Mouse (Mus musculus) embryonic facial prominence, embryonic 14.5 days (tissue): ENCODE measurements around the gene BC067074. TPM values are rescaled to one million over a fixed set of nuclear protein-coding genes. Genes with fewer than 3 reads are reported as not detected.

ENCODE experiments used
- ATAC-seq: fragments of 200-750 bp; cut with Nextera tagmentation; 2 replicates; pipeline ENCODE4 v1.8.0; 2017; ENCODE audit warnings: low read depth, moderate number of reproducible peaks, moderate TSS enrichment
- DNase-seq: peaks from one replicate; pipeline ENCODE4 v3.0.0-alpha.2; 2015; ENCODE audit warnings: low spot score
- H3K27ac ChIP-seq: fragments of 300-500 bp; sonication (generic); replicated peaks from 2 replicates; pipeline ENCODE4 v1.5.1; 2014; ENCODE audit warnings: low read depth, mild to moderate bottlenecking, low read length, moderate library complexity
- H3K27me3 ChIP-seq: fragments of 300-500 bp; sonication (generic); replicated peaks from 2 replicates; pipeline ENCODE4 v1.6.1; 2014; ENCODE audit warnings: low read length; ENCODE audit not compliant: control insufficient read depth, insufficient read depth
- H3K36me3 ChIP-seq: fragments of 300-500 bp; sonication (generic); 2 replicates; pipeline ENCODE4 v1.6.1; 2014; ENCODE audit warnings: low read length, mixed read lengths; ENCODE audit not compliant: control insufficient read depth, insufficient read depth
- H3K4me1 ChIP-seq: fragments of 300-500 bp; sonication (generic); 2 replicates; pipeline ENCODE4 v1.6.1; 2014; ENCODE audit warnings: antibody characterized with exemption, low read length; ENCODE audit not compliant: control insufficient read depth, insufficient read depth
- H3K4me2 ChIP-seq: fragments of 300-500 bp; sonication (generic); 2 replicates; pipeline ENCODE4 v1.6.1; 2014; ENCODE audit warnings: low read depth, mild to moderate bottlenecking, low read length, moderate library complexity, mixed read lengths
- H3K4me3 ChIP-seq: fragments of 300-500 bp; sonication (generic); 2 replicates; pipeline ENCODE4 v1.5.1; 2014; ENCODE audit warnings: low read depth, mild to moderate bottlenecking, low read length
- H3K9ac ChIP-seq: fragments of 300-500 bp; sonication (generic); 2 replicates; pipeline ENCODE4 v1.6.1; 2014; ENCODE audit warnings: low read depth, mild to moderate bottlenecking, low read length, moderate library complexity, mixed read lengths
- H3K9me3 ChIP-seq: fragments of 300-500 bp; sonication (generic); 2 replicates; pipeline ENCODE4 v1.6.1; 2016; ENCODE audit warnings: low read length; ENCODE audit not compliant: control insufficient read depth
- WGBS: fragments of 180-500 bp; shearing (Covaris S2); extraction: QIAGEN DNeasy Blood & Tissue Kit; methylation state at CpG from one replicate; pipeline ENCODE4 v1.1.7; 2014; 5-methylcytosine and 5-hydroxymethylcytosine counted together
- polyA plus RNA-seq: library from polyadenylated mRNA; unstranded; fragments of >200 nt; fragmentation: Nextera tagmentation; extraction: Ambion mirVana; gene quantifications from 2 replicates; pipeline ENCODE4 v1.2.1, GENCODE M21; 2014

BC067074 gene
- polyA plus RNA-seq, 1 experiment from 2014 or later = 6.9 TPM

DNA sequence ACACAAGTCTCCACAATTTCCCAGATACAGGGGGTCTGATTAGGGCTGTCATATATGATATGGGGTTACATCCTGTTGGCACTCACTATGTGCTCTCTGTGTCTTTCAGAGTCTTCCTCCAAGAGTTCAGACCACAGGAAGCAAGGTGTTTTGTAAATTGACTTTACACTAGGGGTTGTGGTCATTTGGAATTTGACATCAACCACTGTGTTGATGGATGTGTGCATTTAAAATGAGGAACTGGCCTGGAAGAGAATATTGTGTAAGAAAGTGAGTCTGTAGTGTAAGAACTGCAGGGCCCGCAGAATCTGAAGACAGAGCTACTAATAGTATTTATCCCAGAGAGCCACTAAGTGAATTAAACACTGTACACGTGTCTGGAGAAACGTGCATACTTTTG lies 25.8 kb upstream of the BC067074 start:
- Histone ChIP-seq H3K4me2 (no peak overlapping the region), H3K27me3 (no peaks in the 10 kb centered on the region), H3K36me3 (no peaks in the 10 kb centered on the region), H3K9ac (no peak overlapping the region), H3K9me3 (no peaks in the 10 kb centered on the region), H3K4me1 (no peaks in the 10 kb centered on the region), H3K27ac (no peak overlapping the region), H3K4me3 (no peak overlapping the region)
- ATAC-seq (no peak), DNase-seq (no peak)
- WGBS = 84% methylated on average over 3 of the region's 3 CpGs

DNA sequence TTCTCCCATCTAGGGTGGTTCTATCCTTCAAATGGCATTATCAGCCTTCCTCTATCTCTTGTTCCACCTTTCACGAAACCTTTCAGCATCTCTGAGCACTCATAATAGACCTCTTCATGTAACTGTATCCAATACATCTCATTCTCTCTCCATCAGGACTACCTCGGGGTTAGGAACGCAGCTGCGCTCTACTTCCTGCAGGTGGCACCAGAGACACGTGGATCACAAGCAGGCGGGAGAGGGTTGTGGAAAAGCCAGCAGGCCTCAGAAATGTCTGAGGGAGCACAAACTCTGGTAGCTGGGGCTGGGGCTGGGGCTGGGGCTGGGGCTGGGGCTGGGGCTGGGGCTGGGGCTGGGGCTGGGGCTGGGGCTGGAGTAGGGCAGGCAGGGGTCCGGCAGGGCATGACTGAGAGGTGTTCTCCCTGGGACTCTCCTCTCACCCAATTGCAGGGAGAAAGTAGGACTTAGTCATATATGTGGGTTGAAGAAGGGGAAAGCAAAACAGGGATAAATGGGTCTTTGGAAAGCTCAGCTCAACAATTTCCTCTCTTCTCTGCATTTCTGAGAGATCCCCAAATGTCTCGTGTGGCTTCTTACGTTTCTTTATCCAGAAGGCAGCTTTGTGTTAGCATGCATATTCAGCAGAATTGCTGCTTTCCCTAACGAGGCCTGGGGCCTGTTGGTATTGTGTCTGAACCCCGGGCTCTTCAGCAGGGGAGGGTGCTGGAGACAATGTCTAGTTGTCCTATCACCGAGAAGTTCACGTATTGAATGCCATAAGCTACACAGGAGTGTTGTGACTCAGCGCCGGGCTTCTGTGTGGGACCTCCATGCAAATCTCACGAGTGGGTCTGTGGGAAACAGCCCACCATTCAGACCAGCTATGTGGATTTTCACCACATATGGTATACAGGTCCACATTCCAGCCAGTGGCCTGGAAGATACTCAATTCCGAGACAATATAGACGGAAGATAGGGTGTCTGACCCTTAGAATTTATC lies 22.9 kb upstream of the BC067074 start:
- peak overlapping the region; percentile 37; the same call in 1 of the 2 replicates for H3K9ac ChIP-seq

DNA sequence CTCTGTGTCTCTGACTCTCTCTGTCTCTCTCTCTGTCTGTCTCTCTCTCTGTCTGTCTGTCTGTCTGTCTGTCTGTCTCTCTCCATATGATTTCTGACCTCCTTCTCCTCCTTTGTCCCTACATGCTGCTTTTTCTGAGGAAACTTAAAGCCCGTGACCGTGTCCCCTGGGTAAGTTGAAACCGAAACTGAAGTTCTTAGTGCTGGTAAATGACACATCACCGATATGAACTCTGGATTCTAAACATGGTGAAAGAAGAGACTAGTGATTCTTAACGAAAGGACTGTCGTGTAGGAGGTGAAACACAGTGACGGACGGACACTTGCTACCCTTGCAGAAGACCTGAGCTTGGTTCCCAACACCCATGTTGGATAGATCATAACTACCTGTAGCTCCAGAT lies 21.8 kb upstream of the BC067074 start:
- no peak for ATAC-seq
- H3K4me2 ChIP-seq = no peak overlapping the region
- 84% methylated on average over 8 of the region's 8 CpGs for whole genome bisulfite sequencing
- H3K36me3 ChIP-seq = no peaks in the 10 kb centered on the region
- no peaks in the 10 kb centered on the region for H3K27me3 ChIP-seq
- H3K4me3 ChIP-seq = no peak overlapping the region
- no peak overlapping the region for H3K27ac ChIP-seq
- H3K9me3 ChIP-seq = no peaks in the 10 kb centered on the region
- no peak overlapping the region for H3K9ac ChIP-seq
- DNase-seq = no peak
- no peaks in the 10 kb centered on the region for H3K4me1 ChIP-seq

More for the DNA sequence above, 22.9 kb upstream of the BC067074 start:
- Histone ChIP-seq H3K36me3 (no peaks in the 10 kb centered on the region), H3K9me3 (no peaks in the 10 kb centered on the region), H3K27me3 (no peaks in the 10 kb centered on the region), H3K4me1 (no peaks in the 10 kb centered on the region), H3K4me2 (no peak overlapping the region), H3K27ac (no peak overlapping the region), H3K4me3 (no peak overlapping the region)
- DNase-seq = peak; percentile 91
- peak; percentile 87 for ATAC-seq
- 50% methylated on average over 18 of the region's 18 CpGs for WGBS

DNA sequence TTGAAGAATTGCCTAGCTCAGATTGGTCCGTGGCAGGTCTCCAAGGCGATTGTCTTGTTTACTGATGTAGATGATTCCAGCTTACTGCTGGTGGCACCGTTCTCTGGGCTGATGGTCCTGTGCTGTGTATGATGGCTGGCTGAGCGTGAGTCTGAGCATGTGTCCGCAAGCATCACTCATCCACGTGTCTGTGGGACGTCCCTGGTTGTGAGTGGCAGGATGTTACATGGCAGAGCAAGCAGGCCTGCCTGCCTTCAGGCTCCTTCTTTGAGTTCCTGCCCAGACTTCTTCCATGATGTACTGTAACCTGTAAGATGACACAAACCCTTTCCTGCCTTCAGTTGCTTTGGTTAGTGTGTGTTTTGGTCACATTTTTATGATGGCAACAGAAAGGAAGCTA lies 5.8 kb upstream of the BC067074 start:
- no peaks in the 10 kb centered on the region for H3K27me3 ChIP-seq
- no peak overlapping the region for H3K4me2 ChIP-seq
- WGBS = 84% methylated on average over 7 of the region's 7 CpGs
- no peaks in the 10 kb centered on the region for H3K36me3 ChIP-seq
- no peak overlapping the region for H3K27ac ChIP-seq
- no peak overlapping the region for H3K4me3 ChIP-seq
- ATAC-seq = no peak
- 0 out of 2 replicates have a peak, but pooled peaks cover 3% of the 10 kb centered on the region for H3K4me1 ChIP-seq
- no peaks in the 10 kb centered on the region for H3K9me3 ChIP-seq
- DNase-seq = no peak
- H3K9ac ChIP-seq = no peak overlapping the region

GRCm38 (mm10) chr13:113288210-113289197 lies 4.5 kb upstream of the BC067074 start:
- Histone ChIP-seq H3K36me3 (no peaks in the 10 kb centered on the region), H3K9me3 (no peaks in the 10 kb centered on the region), H3K9ac (no peak overlapping the region), H3K4me2 (no peak overlapping the region), H3K4me1 (0 out of 2 replicates have a peak, but pooled peaks cover 4% of the 10 kb centered on the region), H3K4me3 (no peak overlapping the region), H3K27ac (no peak overlapping the region), H3K27me3 (no peaks in the 10 kb centered on the region)
- DNase-seq (no peak), ATAC-seq (no peak)
- WGBS = 75% methylated on average over 7 of the region's 7 CpGs

DNA sequence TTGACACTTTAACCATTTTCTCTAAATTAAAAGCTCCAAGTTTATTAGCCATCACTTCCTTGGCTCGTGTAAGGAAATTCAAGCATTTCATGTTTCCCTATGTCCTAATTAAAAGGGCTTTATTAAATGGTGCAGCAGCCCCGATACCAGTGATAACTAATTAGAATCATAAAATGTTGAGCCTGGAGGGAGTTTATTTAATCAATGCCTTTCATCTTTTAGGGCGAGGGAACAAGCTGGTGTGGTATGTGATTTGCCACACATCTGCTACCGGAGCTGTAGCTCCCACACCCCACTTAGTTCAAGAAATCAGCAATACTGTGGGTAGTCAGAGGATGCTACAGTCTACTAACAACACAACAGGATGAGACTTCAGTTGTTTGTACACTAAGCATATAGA lies 3.2 kb upstream of the BC067074 start:
- WGBS = 70% methylated on average over 4 of the region's 4 CpGs
- H3K27me3 ChIP-seq = no peaks in the 10 kb centered on the region
- no peak overlapping the region for H3K9ac ChIP-seq
- ATAC-seq (no peak), DNase-seq (no peak)
- no peak overlapping the region for H3K4me2 ChIP-seq
- H3K9me3 ChIP-seq = no peaks in the 10 kb centered on the region
- H3K4me1 ChIP-seq = peaks cover 8% of the 10 kb centered on the region; the same call in 1 of the 2 replicates
- H3K36me3 ChIP-seq = no peaks in the 10 kb centered on the region
- no peak overlapping the region for H3K27ac ChIP-seq
- H3K4me3 ChIP-seq = no peak overlapping the region

GRCm38 (mm10) chr13:113292001-113292400 lies 958 bp upstream of the BC067074 start:
- 73% methylated on average over 8 of the region's 8 CpGs for WGBS
- DNase-seq = peak; percentile 59
- peak overlapping the region; percentile 78; the same call in 1 of the 2 replicates for H3K4me2 ChIP-seq
- H3K4me1 ChIP-seq = peaks cover 20% of the 10 kb centered on the region; the same call in 1 of the 2 replicates
- no peak for ATAC-seq
- H3K4me3 ChIP-seq = no peak overlapping the region
- H3K36me3 ChIP-seq = no peaks in the 10 kb centered on the region
- H3K9me3 ChIP-seq = no peaks in the 10 kb centered on the region
- no peak overlapping the region for H3K9ac ChIP-seq
- no peaks in the 10 kb centered on the region for H3K27me3 ChIP-seq
- H3K27ac ChIP-seq = no peak overlapping the region

DNA sequence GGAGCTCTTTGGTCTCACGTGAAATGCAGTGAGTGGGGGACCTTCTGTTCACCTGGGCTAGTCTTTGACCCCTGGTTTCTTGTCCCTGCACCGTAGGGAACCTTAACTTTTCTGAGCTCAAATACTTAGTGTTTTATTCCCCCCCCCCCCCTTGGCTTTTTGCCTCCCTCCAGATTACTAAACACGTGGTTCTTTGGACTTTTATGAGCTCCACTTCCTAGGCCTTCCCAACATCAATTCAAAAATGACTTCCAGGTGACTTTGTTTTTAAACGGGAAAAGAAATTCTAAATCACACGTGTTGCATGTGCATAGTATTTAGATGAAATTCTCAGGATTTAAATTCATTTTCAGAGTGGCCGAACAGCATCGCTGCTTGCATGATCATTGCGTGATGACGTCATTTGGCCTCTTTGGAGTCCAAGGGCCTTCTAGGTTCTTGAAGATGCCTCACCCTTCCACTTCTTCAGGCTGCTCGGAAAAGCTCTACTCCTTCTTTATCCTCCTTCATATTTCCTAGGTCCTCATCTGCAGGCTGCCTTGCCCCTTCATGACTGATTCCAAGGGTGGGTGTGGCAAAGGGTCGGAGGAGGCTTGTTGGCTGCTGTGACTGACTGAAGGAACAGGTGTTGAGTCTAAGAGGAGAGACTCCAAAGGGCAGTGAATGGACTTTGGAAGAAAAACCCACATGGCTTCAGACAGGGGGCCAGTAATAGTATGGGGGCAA lies 911 bp downstream of the BC067074 start:
- Histone ChIP-seq H3K4me1 (peaks cover 20% of the 10 kb centered on the region; the same call in 1 of the 2 replicates), H3K4me2 (peak overlapping the region; percentile 78), H3K27me3 (no peaks in the 10 kb centered on the region), H3K9me3 (no peaks in the 10 kb centered on the region), H3K9ac (peak overlapping the region; percentile 84), H3K36me3 (no peaks in the 10 kb centered on the region), H3K27ac (peak overlapping the region; percentile 82), H3K4me3 (peak overlapping the region; percentile 73)
- DNase-seq (peak; percentile 22), ATAC-seq (no peak)
- 40% methylated on average over 11 of the region's 11 CpGs for WGBS
